Mouse (Mus musculus): Measurements from ENCODE around the gene Stim2.

GRCm38 (mm10) chr5:54024610-54025009 lies 26.3 kb downstream of the Stim2 start:
- no peak for TF ChIP-seq CTCF (IDR thresholded peaks at IDR 0.05; ENCODE audit: control insufficient read depth, insufficient read depth, insufficient read length)
- no peak for TF ChIP-seq USF1 (IDR thresholded peaks at IDR 0.05; ENCODE audit: low read depth)

All from C2C12 (cell line).